9 mouse cellular contexts compared by ENCODE assay signal in the genomic region with DNA sequence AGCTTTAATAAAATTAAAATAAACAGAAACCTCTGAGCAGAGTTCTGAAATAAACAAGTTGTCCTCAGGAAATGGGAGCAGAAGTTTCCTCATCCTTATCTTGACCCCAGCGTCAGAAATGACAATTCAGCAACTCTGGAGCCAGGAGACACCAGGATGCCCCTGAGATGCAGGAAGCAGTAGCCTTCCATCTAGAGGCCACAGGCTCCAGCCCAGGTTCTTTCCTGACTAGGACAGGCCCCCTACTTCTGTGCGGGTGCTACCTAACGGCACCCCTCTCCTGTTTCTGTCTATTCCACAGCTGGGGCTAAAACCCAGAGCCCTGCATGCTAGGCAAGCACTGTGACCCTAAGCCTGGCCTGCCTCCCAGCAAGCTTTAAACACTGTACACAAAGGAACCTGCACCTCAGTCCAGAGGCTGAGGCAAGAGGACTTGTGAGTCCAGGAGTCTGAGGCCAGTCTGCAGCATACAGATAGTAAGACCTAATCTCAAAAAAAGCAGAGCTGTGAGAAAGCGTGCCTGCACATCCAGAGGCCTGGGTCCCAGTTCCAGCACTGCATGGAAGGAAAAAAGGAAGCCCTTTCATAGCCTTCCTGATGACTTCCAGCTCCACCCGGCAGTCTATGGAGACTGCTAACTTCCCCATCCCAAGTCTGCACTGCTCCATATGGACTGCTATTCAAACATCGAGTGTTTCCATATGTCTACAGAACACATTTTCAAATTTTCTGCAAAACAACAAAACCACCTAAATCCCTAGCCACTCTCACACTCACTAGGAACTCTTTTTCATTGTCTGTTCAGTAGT. TPM values are rescaled to one million over a fixed set of nuclear protein-coding genes. Genes with fewer than 3 reads are reported as not detected.
DNase-seq lines count a peak whose midpoint lies in the region; ATAC-seq and TF ChIP-seq lines count a peak whose summit lies in the region.
"Had no signal": no experiment of that assay in that cellular context is flagged by ENCODE, and none has a peak within 500 bp of the region (broad histone marks: within the 10 kb centered on the region; RNA-seq: fewer than 3 reads in every experiment).

No protein-coding gene starts in this region.

- H3K27ac ChIP-seq in forebrain, postnatal 0 days (ENCODE audit: low read depth, low read length) = no peak overlapping the region
- H3K27ac ChIP-seq in forebrain, embryonic 16.5 days (ENCODE audit: low read length) = no peak overlapping the region
- H3K27ac ChIP-seq in heart, embryonic 14.5 days (replicated peaks in 1 of 2; ENCODE audit: control insufficient read depth in 1 of 2, insufficient read depth in 1 of 2, low read depth in 2 of 2, low read length in 2 of 2) = peak overlapping the region; percentile 55 to 58; a peak in 2 of 4 replicates
- H3K27ac ChIP-seq in limb, embryonic 14.5 days (replicated peaks; ENCODE audit: low read depth, low read length) = peak overlapping the region; percentile 73
- H3K27ac ChIP-seq: hindbrain, embryonic 15.5 days had no signal

- ATAC-seq in forebrain, postnatal 0 days = no peak
- no peak for ATAC-seq in forebrain, embryonic 16.5 days
- no peak for ATAC-seq in heart, embryonic 14.5 days (ENCODE audit: insufficient number of reproducible peaks, insufficient read depth, low FRiP score, low read depth)
- ATAC-seq in limb, embryonic 14.5 days (ENCODE audit: low FRiP score, low read depth) = peak; percentile 70; the same call in 1 of the 2 replicates

- no peak overlapping the region for H3K4me3 ChIP-seq in forebrain, postnatal 0 days (ENCODE audit: low read depth, low read length)
- H3K4me3 ChIP-seq in forebrain, embryonic 16.5 days (replicated peaks; ENCODE audit: low read length) = no peak overlapping the region
- no peak overlapping the region for H3K4me3 ChIP-seq in heart, embryonic 14.5 days (ENCODE audit: control insufficient read depth in 1 of 2, insufficient read depth in 1 of 2, low read depth in 1 of 2, low read length in 2 of 2)
- no peak overlapping the region for H3K4me3 ChIP-seq in limb, embryonic 14.5 days (replicated peaks; ENCODE audit: low read length)
- H3K4me3 ChIP-seq: hindbrain, embryonic 15.5 days had no signal

- TF ChIP-seq POLR2A in limb, embryonic 14.5 days (IDR thresholded peaks at IDR 0.05; ENCODE audit: borderline replicate concordance, extremely low read depth, insufficient read depth, insufficient read length) = no peak

- peak; percentile 7 for DNase-seq in forebrain, postnatal 0 days
- DNase-seq in limb, embryonic 14.5 days (ENCODE audit: low spot score) = no peak
- peak; percentile 17 to 46 for DNase-seq in lung, postnatal 4 days
- DNase-seq in right cerebral cortex, adult 2 months (ENCODE audit: low spot score in 2 of 2) = no peak
- no peak for DNase-seq in layer of hippocampus, adult 18-20 months (ENCODE audit: low spot score in 2 of 2)
- no peak for DNase-seq in frontal cortex, adult 2 months (ENCODE audit: extremely low spot score in 1 of 2, low spot score in 1 of 2)

- no peaks in the 10 kb centered on the region for H3K9me3 ChIP-seq in forebrain, postnatal 0 days (ENCODE audit: low read length)
- no peaks in the 10 kb centered on the region for H3K9me3 ChIP-seq in forebrain, embryonic 16.5 days (ENCODE audit: control insufficient read depth, low read length)
- H3K9me3 ChIP-seq in heart, embryonic 14.5 days (ENCODE audit: control insufficient read depth, low read length) = no peaks in the 10 kb centered on the region
- H3K9me3 ChIP-seq in limb, embryonic 14.5 days (ENCODE audit: control insufficient read depth, low read length) = no peaks in the 10 kb centered on the region
- H3K9me3 ChIP-seq: hindbrain, embryonic 15.5 days had no signal

- no peaks in the 10 kb centered on the region for H3K36me3 ChIP-seq in forebrain, postnatal 0 days (ENCODE audit: insufficient read depth)
- no peaks in the 10 kb centered on the region for H3K36me3 ChIP-seq in forebrain, embryonic 16.5 days (ENCODE audit: control insufficient read depth, insufficient read depth)
- no peaks in the 10 kb centered on the region for H3K36me3 ChIP-seq in heart, embryonic 14.5 days (ENCODE audit: control insufficient read depth, insufficient read depth, low read length)
- no peaks in the 10 kb centered on the region for H3K36me3 ChIP-seq in limb, embryonic 14.5 days (ENCODE audit: control insufficient read depth, insufficient read depth, low read length)
- H3K36me3 ChIP-seq: hindbrain, embryonic 15.5 days had no signal

- no peak for TF ChIP-seq CTCF in forebrain, postnatal 0 days (IDR thresholded peaks at IDR 0.05; ENCODE audit: low read depth)

- H3K9ac ChIP-seq in forebrain, postnatal 0 days = no peak overlapping the region
- H3K9ac ChIP-seq in forebrain, embryonic 16.5 days (replicated peaks; ENCODE audit: low read depth, low read length) = no peak overlapping the region
- no peak overlapping the region for H3K9ac ChIP-seq in heart, embryonic 14.5 days (ENCODE audit: low read length)
- no peak overlapping the region for H3K9ac ChIP-seq in limb, embryonic 14.5 days (ENCODE audit: low read depth, low read length, severe bottlenecking)
- H3K9ac ChIP-seq: hindbrain, embryonic 15.5 days had no signal

- 73% methylated on average over 6 of the region's 6 CpGs for WGBS in forebrain, postnatal 0 days
- WGBS in forebrain, embryonic 16.5 days = 81% methylated on average over 6 of the region's 6 CpGs
- 52% methylated on average over 6 of the region's 6 CpGs for WGBS in heart, embryonic 14.5 days
- WGBS in limb, embryonic 14.5 days = 63% methylated on average over 6 of the region's 6 CpGs

- no peaks in the 10 kb centered on the region for H3K27me3 ChIP-seq in forebrain, postnatal 0 days (ENCODE audit: insufficient read depth, low read length)
- no peaks in the 10 kb centered on the region for H3K27me3 ChIP-seq in forebrain, embryonic 16.5 days (replicated peaks; ENCODE audit: control insufficient read depth, insufficient read depth, low read length)
- H3K27me3 ChIP-seq in heart, embryonic 14.5 days (ENCODE audit: control insufficient read depth, insufficient read depth, low read length) = no peaks in the 10 kb centered on the region
- H3K27me3 ChIP-seq in limb, embryonic 14.5 days (ENCODE audit: control insufficient read depth, insufficient read depth, low read length) = no peaks in the 10 kb centered on the region
- H3K27me3 ChIP-seq: hindbrain, embryonic 15.5 days had no signal

- no peaks in the 10 kb centered on the region for H3K4me1 ChIP-seq in forebrain, postnatal 0 days (ENCODE audit: insufficient read depth)
- H3K4me1 ChIP-seq in forebrain, embryonic 16.5 days (replicated peaks; ENCODE audit: control insufficient read depth, insufficient read depth, low read length) = peaks cover 5% of the 10 kb centered on the region
- peaks cover 11 to 12% of the 10 kb centered on the region in 2 experiments; a peak in 2 of 4 replicates for H3K4me1 ChIP-seq in heart, embryonic 14.5 days (ENCODE audit: control insufficient read depth in 2 of 2, insufficient read depth in 2 of 2, low read length in 2 of 2)
- H3K4me1 ChIP-seq in limb, embryonic 14.5 days (ENCODE audit: control insufficient read depth, insufficient read depth, low read length) = peaks cover 5% of the 10 kb centered on the region; the same call in 1 of the 2 replicates

- no peak overlapping the region for H3K4me2 ChIP-seq in forebrain, postnatal 0 days (ENCODE audit: low read depth)
- no peak overlapping the region for H3K4me2 ChIP-seq in forebrain, embryonic 16.5 days (ENCODE audit: low read length)
- no peak overlapping the region for H3K4me2 ChIP-seq in heart, embryonic 14.5 days (ENCODE audit: low read length)
- no peak overlapping the region for H3K4me2 ChIP-seq in limb, embryonic 14.5 days (replicated peaks; ENCODE audit: low read depth, low read length, severe bottlenecking)
- H3K4me2 ChIP-seq: hindbrain, embryonic 15.5 days had no signal

RNA-seq across cellular contexts. Expression of gene Snx8, which starts 18.4 kb away (rescaled TPM):
- 42.8 and 54.6 TPM in 2 replicates for total RNA-seq in forebrain, postnatal 0 days (2014; rRNA removed)
- 21.1 and 31.1 TPM in 2 replicates for polyA plus RNA-seq in forebrain, postnatal 0 days (2015; fragmentation: Nextera tagmentation; extraction: Ambion mirVana)
- 18.3 and 24.1 TPM in 2 replicates for polyA plus RNA-seq in forebrain, embryonic 16.5 days (2015; fragmentation: Nextera tagmentation; extraction: Ambion mirVana)
- polyA plus RNA-seq in heart, embryonic 14.5 days (2014; fragmentation: Nextera tagmentation; extraction: Ambion mirVana) = 8.9 and 9.9 TPM in 2 replicates
- 23.0 and 29.8 TPM in 2 replicates for polyA plus RNA-seq in limb, embryonic 14.5 days (2012; rRNA removed)
- polyA plus RNA-seq in limb, embryonic 14.5 days (2014; fragmentation: Nextera tagmentation; extraction: Ambion mirVana) = 9.7 and 12.3 TPM in 2 replicates
- 10 to 100 TPM; 11.3 to 12.2 TPM for total RNA-seq in layer of hippocampus, adult 18-20 months (2021)
- polyA plus RNA-seq in frontal cortex, adult 2 months (2012; rRNA removed) = 10.3 and 11.1 TPM in 2 replicates

RNA-seq across cellular contexts. Expression of gene Mrm2, which starts 39.0 kb away (rescaled TPM):
- total RNA-seq in forebrain, postnatal 0 days (2014; rRNA removed) = 16.0 and 16.2 TPM in 2 replicates
- polyA plus RNA-seq in forebrain, postnatal 0 days (2015; fragmentation: Nextera tagmentation; extraction: Ambion mirVana) = 14.8 and 15.9 TPM in 2 replicates
- 21.6 and 22.6 TPM in 2 replicates for polyA plus RNA-seq in forebrain, embryonic 16.5 days (2015; fragmentation: Nextera tagmentation; extraction: Ambion mirVana)
- polyA plus RNA-seq in heart, embryonic 14.5 days (2014; fragmentation: Nextera tagmentation; extraction: Ambion mirVana) = 14.7 and 16.0 TPM in 2 replicates
- polyA plus RNA-seq in limb, embryonic 14.5 days (2012; rRNA removed) = 12.5 and 13.5 TPM in 2 replicates
- 18.6 and 19.5 TPM in 2 replicates for polyA plus RNA-seq in limb, embryonic 14.5 days (2014; fragmentation: Nextera tagmentation; extraction: Ambion mirVana)
- 10 to 100 TPM in 1 of 2 experiments, 1 to 10 TPM in 1; 9.0 to 11.8 TPM for total RNA-seq in layer of hippocampus, adult 18-20 months (2021)
- 12.3 and 13.7 TPM in 2 replicates for polyA plus RNA-seq in frontal cortex, adult 2 months (2012; rRNA removed)

RNA-seq across cellular contexts. Expression of gene Eif3b, which starts 48.5 kb away (rescaled TPM):
- total RNA-seq in forebrain, postnatal 0 days (2014; rRNA removed) = 32.3 and 41.4 TPM in 2 replicates
- 64.0 and 73.0 TPM in 2 replicates for polyA plus RNA-seq in forebrain, postnatal 0 days (2015; fragmentation: Nextera tagmentation; extraction: Ambion mirVana)
- polyA plus RNA-seq in forebrain, embryonic 16.5 days (2015; fragmentation: Nextera tagmentation; extraction: Ambion mirVana) = 75.4 and 86.4 TPM in 2 replicates
- polyA plus RNA-seq in heart, embryonic 14.5 days (2014; fragmentation: Nextera tagmentation; extraction: Ambion mirVana) = 92.9 and 108 TPM in 2 replicates
- 108 and 119 TPM in 2 replicates for polyA plus RNA-seq in limb, embryonic 14.5 days (2012; rRNA removed)
- 145 and 151 TPM in 2 replicates for polyA plus RNA-seq in limb, embryonic 14.5 days (2014; fragmentation: Nextera tagmentation; extraction: Ambion mirVana)
- 10 to 100 TPM; 90.4 to 96.3 TPM for total RNA-seq in layer of hippocampus, adult 18-20 months (2021)
- 75.0 and 75.3 TPM in 2 replicates for polyA plus RNA-seq in frontal cortex, adult 2 months (2012; rRNA removed)

RNA-seq across cellular contexts. Expression of gene Nudt1, which starts 49.2 kb away (rescaled TPM):
- total RNA-seq in forebrain, postnatal 0 days (2014; rRNA removed) = 5.6 and 11.4 TPM in 2 replicates
- 13.5 and 14.7 TPM in 2 replicates for polyA plus RNA-seq in forebrain, postnatal 0 days (2015; fragmentation: Nextera tagmentation; extraction: Ambion mirVana)
- 18.6 and 19.8 TPM in 2 replicates for polyA plus RNA-seq in forebrain, embryonic 16.5 days (2015; fragmentation: Nextera tagmentation; extraction: Ambion mirVana)
- 22.2 and 22.7 TPM in 2 replicates for polyA plus RNA-seq in heart, embryonic 14.5 days (2014; fragmentation: Nextera tagmentation; extraction: Ambion mirVana)
- 27.1 and 31.0 TPM in 2 replicates for polyA plus RNA-seq in limb, embryonic 14.5 days (2012; rRNA removed)
- polyA plus RNA-seq in limb, embryonic 14.5 days (2014; fragmentation: Nextera tagmentation; extraction: Ambion mirVana) = 34.4 and 35.3 TPM in 2 replicates
- 1 to 10 TPM; 4.0 to 5.1 TPM for total RNA-seq in layer of hippocampus, adult 18-20 months (2021)
- 11.3 and 12.0 TPM in 2 replicates for polyA plus RNA-seq in frontal cortex, adult 2 months (2012; rRNA removed)

RNA-seq across cellular contexts. Expression of gene Mad1l1, which starts 49.3 kb away (rescaled TPM):
- total RNA-seq in forebrain, postnatal 0 days (2014; rRNA removed) = 21.3 and 22.8 TPM in 2 replicates
- 26.7 and 29.5 TPM in 2 replicates for polyA plus RNA-seq in forebrain, postnatal 0 days (2015; fragmentation: Nextera tagmentation; extraction: Ambion mirVana)
- polyA plus RNA-seq in forebrain, embryonic 16.5 days (2015; fragmentation: Nextera tagmentation; extraction: Ambion mirVana) = 33.4 and 36.5 TPM in 2 replicates
- 20.5 and 21.9 TPM in 2 replicates for polyA plus RNA-seq in heart, embryonic 14.5 days (2014; fragmentation: Nextera tagmentation; extraction: Ambion mirVana)
- 31.8 and 37.9 TPM in 2 replicates for polyA plus RNA-seq in limb, embryonic 14.5 days (2012; rRNA removed)
- 38.2 and 41.6 TPM in 2 replicates for polyA plus RNA-seq in limb, embryonic 14.5 days (2014; fragmentation: Nextera tagmentation; extraction: Ambion mirVana)
- 10 to 100 TPM; 14.1 to 16.9 TPM for total RNA-seq in layer of hippocampus, adult 18-20 months (2021)
- polyA plus RNA-seq in frontal cortex, adult 2 months (2012; rRNA removed) = 16.4 and 17.9 TPM in 2 replicates

Comparison
In these comparisons a context has a peak if more than half of its experiments do, and no peak if none do; other contexts are left out.
1. DNase-seq: peak in forebrain, postnatal 0 days (single experiment) and lung, postnatal 4 days (2 of 2); none in limb, embryonic 14.5 days (single experiment), right cerebral cortex, adult 2 months (0 of 2), layer of hippocampus, adult 18-20 months (0 of 2) and frontal cortex, adult 2 months (0 of 2).
2. H3K27ac ChIP-seq: peak in heart, embryonic 14.5 days (2 of 2) and limb, embryonic 14.5 days (single experiment); none in forebrain, postnatal 0 days (single experiment) and forebrain, embryonic 16.5 days (single experiment).